Mouse (Mus musculus) adrenal gland, adult 18-20 months (tissue): ENCODE results near the gene B3gnt2. TPM values are rescaled to one million over a fixed set of nuclear protein-coding genes. Genes with fewer than 3 reads are reported as not detected.
"Not testable (repeated sequence)": the region's sequence is repeated elsewhere in the genome, so short reads cannot be mapped to it uniquely, and the experiment has no call there.

Experiments
- DNase-seq, 2 experiments: peaks; one replicate each; pipeline ENCODE4 v3.0.0; 2021 to 2022; ENCODE audit warnings: low spot score in 2 of 2
- total RNA-seq, 2 experiments: library from RNA; stranded (reverse); gene quantifications; 1 replicate in 1 of 2; 2 replicates in 1 of 2; pipeline ENCODE4 v1.2.3; 2021

Gene B3gnt2
- total RNA-seq, 2 experiments from 2014 or later: 34.6 to 60.6 TPM

GRCm38 (mm10) chr11:22739497-22740288 is 121.1 kb downstream of the B3gnt2 start:
- DNase-seq: no peak

- DNase-seq: no peak
Observed at GRCm38 (mm10) chr11:22736521-22737225, 124.1 kb downstream of the B3gnt2 start.

GRCm38 (mm10) chr11:22735128-22735527 is 125.6 kb downstream of the B3gnt2 start:
- DNase-seq: not testable (repeated sequence)

GRCm38 (mm10) chr11:22733936-22734335 is 126.8 kb downstream of the B3gnt2 start:
- DNase-seq: no peak

GRCm38 (mm10) chr11:22732907-22733306 is 127.9 kb downstream of the B3gnt2 start:
- DNase-seq: no peak

- no peak for DNase-seq
Observed at GRCm38 (mm10) chr11:22723096-22723495, 137.7 kb downstream of the B3gnt2 start.

- no peak for DNase-seq
Observed at GRCm38 (mm10) chr11:22720096-22720495, 140.7 kb downstream of the B3gnt2 start.

GRCm38 (mm10) chr11:22719570-22719969 is 141.2 kb downstream of the B3gnt2 start:
- no peak for DNase-seq

- DNase-seq: no peak
Observed at GRCm38 (mm10) chr11:22718036-22718435, 142.7 kb downstream of the B3gnt2 start.

- DNase-seq: no peak
Observed at GRCm38 (mm10) chr11:22711327-22711726, 149.4 kb downstream of the B3gnt2 start.

- DNase-seq: no peak
Observed at GRCm38 (mm10) chr11:22710596-22710995, 150.2 kb downstream of the B3gnt2 start.

Other genes with a start within 250 kb of the B3gnt2 start
- 10 to 100 TPM; 36.6 to 46.3 TPM for gene Zrsr1, start 111.0 kb upstream of the B3gnt2 start, total RNA-seq
- 10 to 100 TPM; 23.9 to 39.5 TPM for gene Gm28048, start 121.1 kb upstream of the B3gnt2 start, total RNA-seq
- gene Commd1, start 121.4 kb upstream of the B3gnt2 start, total RNA-seq: 100 to 1,000 TPM in 1 of 2 experiments, 10 to 100 TPM in 1; 93.8 to 103 TPM
- gene Cct4, start 129.6 kb upstream of the B3gnt2 start, total RNA-seq: 100 to 1,000 TPM; 218 to 285 TPM
- 10 to 100 TPM; 30.2 to 46.8 TPM for gene Fam161a, start 146.6 kb upstream of the B3gnt2 start, total RNA-seq